Mouse (Mus musculus): ENCODE measurements at regions not wholly inside any gene's neighbourhood (a gene's known extent, or its start where the extent isn't known, plus 50 kb on each side); places are given as distances from the start of the nearest gene placed in this dataset.

GRCm38 (mm10) chr16:76120712-76121111, 98.6 kb upstream of the Samsn1 start:
- WGBS, result 94% methylated on average over 2 of the region's 2 CpGs

GRCm38 (mm10) chr16:76110383-76110782, 88.3 kb upstream of the Samsn1 start:
- WGBS, result 94% methylated on average over 3 of the region's 3 CpGs
- no peaks in the 10 kb centered on the region for H3K4me1 ChIP-seq
- H3K4me2 ChIP-seq, result no peak overlapping the region
- no peak for ATAC-seq (ENCODE audit: low FRiP score)
- no peaks in the 10 kb centered on the region for H3K27me3 ChIP-seq (replicated peaks)
- no peaks in the 10 kb centered on the region for H3K9me3 ChIP-seq (replicated peaks)
- H3K36me3 ChIP-seq, result no peaks in the 10 kb centered on the region
- no peak overlapping the region for H3K9ac ChIP-seq (replicated peaks)
- no peak overlapping the region for H3K27ac ChIP-seq (replicated peaks)
- H3K4me3 ChIP-seq (replicated peaks), result no peak overlapping the region

More at GRCm38 (mm10) chr16:76120712-76121111, 98.6 kb upstream of the Samsn1 start:
- Histone ChIP-seq H3K9me3 (replicated peaks) (no peaks in the 10 kb centered on the region), H3K4me1 (0 out of 2 replicates have a peak, but pooled peaks cover 5% of the 10 kb centered on the region), H3K27ac (replicated peaks) (no peak overlapping the region), H3K4me2 (no peak overlapping the region), H3K27me3 (replicated peaks) (no peaks in the 10 kb centered on the region), H3K4me3 (replicated peaks) (no peak overlapping the region), H3K36me3 (no peaks in the 10 kb centered on the region), H3K9ac (replicated peaks) (no peak overlapping the region)
- ATAC-seq (ENCODE audit: low FRiP score), result no peak

DNA sequence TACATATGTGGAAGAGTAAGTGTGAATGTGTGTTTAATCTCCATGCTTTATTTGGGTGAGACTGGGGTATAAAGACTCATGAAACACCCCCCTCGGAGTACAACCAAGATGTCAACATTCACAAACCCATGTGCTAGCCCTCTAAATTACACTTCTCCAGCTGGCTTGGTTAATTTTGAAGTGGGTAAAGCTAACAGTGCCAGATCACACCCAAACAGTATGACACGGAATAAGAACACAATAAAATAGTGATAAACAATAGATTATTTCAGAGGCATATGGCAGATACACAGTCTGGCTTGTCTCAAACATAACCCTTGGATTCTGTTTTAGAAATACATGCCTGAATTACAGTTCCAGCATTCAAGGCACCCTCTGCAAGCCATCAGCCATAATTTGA, 86.4 kb upstream of the Samsn1 start:
- H3K9ac ChIP-seq (replicated peaks), result no peak overlapping the region
- no peak overlapping the region for H3K4me3 ChIP-seq (replicated peaks)
- H3K27me3 ChIP-seq (replicated peaks), result no peaks in the 10 kb centered on the region
- WGBS, result 76% methylated on average over 2 of the region's 2 CpGs
- H3K27ac ChIP-seq (replicated peaks), result no peak overlapping the region
- H3K36me3 ChIP-seq, result no peaks in the 10 kb centered on the region
- H3K4me1 ChIP-seq, result no peaks in the 10 kb centered on the region
- ATAC-seq (ENCODE audit: low FRiP score), result no peak
- no peaks in the 10 kb centered on the region for H3K9me3 ChIP-seq (replicated peaks)
- H3K4me2 ChIP-seq, result no peak overlapping the region

DNA sequence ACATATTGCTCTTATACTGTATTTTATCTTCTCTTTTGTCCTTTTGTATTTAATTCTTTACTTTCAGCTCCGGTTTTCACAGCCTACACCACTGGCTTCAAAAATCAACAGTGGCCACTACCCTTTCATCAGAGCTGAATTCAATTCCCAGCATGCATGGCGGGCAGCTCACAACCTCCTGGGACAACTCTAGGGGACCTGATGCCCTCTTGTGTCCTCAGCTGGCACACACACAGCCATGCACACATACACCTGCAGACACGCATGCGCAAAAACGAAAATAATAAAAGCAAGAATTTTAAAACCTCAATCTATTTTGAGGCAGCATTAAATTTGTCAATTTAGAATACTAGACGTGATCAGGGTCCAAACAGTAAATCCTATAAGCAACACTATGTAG, 82.6 kb upstream of the Samsn1 start:
- Histone ChIP-seq H3K4me1 (no peaks in the 10 kb centered on the region), H3K9me3 (replicated peaks) (no peaks in the 10 kb centered on the region), H3K27me3 (replicated peaks) (no peaks in the 10 kb centered on the region), H3K4me3 (replicated peaks) (no peak overlapping the region), H3K9ac (replicated peaks) (no peak overlapping the region), H3K27ac (replicated peaks) (no peak overlapping the region), H3K36me3 (no peaks in the 10 kb centered on the region), H3K4me2 (no peak overlapping the region)
- WGBS, result 94% methylated on average over 6 of the region's 6 CpGs
- ATAC-seq (ENCODE audit: low FRiP score), result no peak

GRCm38 (mm10) chr16:76101773-76102172, 79.7 kb upstream of the Samsn1 start:
- no peaks in the 10 kb centered on the region for H3K9me3 ChIP-seq (replicated peaks)
- H3K4me3 ChIP-seq (replicated peaks), result no peak overlapping the region
- no peak for ATAC-seq (ENCODE audit: low FRiP score)
- H3K36me3 ChIP-seq, result no peaks in the 10 kb centered on the region
- H3K4me1 ChIP-seq, result no peaks in the 10 kb centered on the region
- WGBS, result 85% methylated on average over 3 of the region's 3 CpGs
- no peak overlapping the region for H3K9ac ChIP-seq (replicated peaks)
- no peak overlapping the region for H3K4me2 ChIP-seq
- no peaks in the 10 kb centered on the region for H3K27me3 ChIP-seq (replicated peaks)
- H3K27ac ChIP-seq (replicated peaks), result no peak overlapping the region

- Histone ChIP-seq H3K4me3 (replicated peaks) (no peak overlapping the region), H3K36me3 (no peaks in the 10 kb centered on the region), H3K27me3 (replicated peaks) (no peaks in the 10 kb centered on the region), H3K9me3 (replicated peaks) (no peaks in the 10 kb centered on the region), H3K9ac (replicated peaks) (no peak overlapping the region), H3K4me2 (no peak overlapping the region), H3K4me1 (no peaks in the 10 kb centered on the region), H3K27ac (replicated peaks) (no peak overlapping the region)
- ATAC-seq (ENCODE audit: low FRiP score), result no peak
- WGBS, result 78% methylated on average over 9 of the region's 9 CpGs
Measured at GRCm38 (mm10) chr16:76097808-76098207, 75.7 kb upstream of the Samsn1 start.

DNA sequence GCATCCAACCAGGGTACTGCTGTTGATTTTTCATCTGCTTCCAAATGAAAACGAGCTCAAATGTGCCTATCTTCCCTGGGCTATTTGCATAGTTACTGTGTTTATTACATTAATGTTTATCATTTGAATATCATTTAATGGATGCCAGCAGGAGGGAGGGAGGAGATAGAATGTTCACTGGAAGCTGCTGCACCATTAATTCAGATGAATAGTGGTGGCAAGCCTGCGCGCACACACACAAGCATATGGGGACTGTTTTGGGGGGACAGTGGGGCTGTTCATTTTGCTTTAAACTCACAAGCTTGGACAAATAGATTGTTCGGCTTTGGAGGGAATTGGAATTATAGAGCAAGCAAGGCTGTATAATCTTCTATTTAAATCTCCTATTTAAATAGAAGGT, 74.3 kb upstream of the Samsn1 start:
- Histone ChIP-seq H3K9me3 (replicated peaks) (no peaks in the 10 kb centered on the region), H3K4me1 (no peaks in the 10 kb centered on the region), H3K9ac (replicated peaks) (no peak overlapping the region), H3K27ac (replicated peaks) (no peak overlapping the region), H3K36me3 (no peaks in the 10 kb centered on the region), H3K4me3 (replicated peaks) (no peak overlapping the region), H3K4me2 (no peak overlapping the region), H3K27me3 (replicated peaks) (no peaks in the 10 kb centered on the region)
- peak; percentile 50; the same call in 1 of the 2 replicates for ATAC-seq (ENCODE audit: low FRiP score)
- 40% methylated on average over 4 of the region's 4 CpGs for WGBS

DNA sequence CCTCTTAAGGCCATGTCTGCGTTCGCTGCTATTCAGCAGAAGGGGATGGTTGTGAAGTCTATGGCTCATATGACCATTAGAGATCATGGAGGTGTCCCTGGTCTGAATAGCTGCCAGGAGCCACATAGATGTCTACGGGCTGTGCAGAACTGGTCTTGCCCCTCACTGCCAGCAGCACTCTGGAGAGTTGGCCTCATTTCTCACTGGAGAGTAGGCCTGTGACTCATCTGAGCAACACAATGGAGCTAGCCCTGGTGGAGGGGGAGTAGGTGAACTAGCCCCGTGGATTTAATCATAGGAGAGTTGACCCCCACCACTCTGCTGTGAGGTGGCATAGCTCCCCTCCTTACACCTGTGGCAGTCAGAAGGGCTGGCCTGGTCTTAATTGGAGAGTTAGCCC, 63.3 kb upstream of the Samsn1 start:
- Histone ChIP-seq H3K9me3 (replicated peaks) (no peaks in the 10 kb centered on the region), H3K4me1 (no peaks in the 10 kb centered on the region), H3K36me3 (no peaks in the 10 kb centered on the region), H3K27ac (replicated peaks) (no peak overlapping the region), H3K9ac (replicated peaks) (no peak overlapping the region), H3K4me2 (no peak overlapping the region), H3K4me3 (replicated peaks) (no peak overlapping the region), H3K27me3 (replicated peaks) (no peaks in the 10 kb centered on the region)
- no peak for ATAC-seq (ENCODE audit: low FRiP score)
- 91% methylated on average over 4 of the region's 4 CpGs for WGBS

GRCm38 (mm10) chr16:76082465-76082864, 60.4 kb upstream of the Samsn1 start:
- 85% methylated on average over 4 of the region's 4 CpGs for WGBS
- Histone ChIP-seq H3K36me3 (no peaks in the 10 kb centered on the region), H3K4me1 (no peaks in the 10 kb centered on the region), H3K4me2 (no peak overlapping the region), H3K4me3 (replicated peaks) (no peak overlapping the region), H3K27me3 (replicated peaks) (no peaks in the 10 kb centered on the region), H3K27ac (replicated peaks) (no peak overlapping the region), H3K9ac (replicated peaks) (no peak overlapping the region), H3K9me3 (replicated peaks) (no peaks in the 10 kb centered on the region)
- no peak for ATAC-seq (ENCODE audit: low FRiP score)

DNA sequence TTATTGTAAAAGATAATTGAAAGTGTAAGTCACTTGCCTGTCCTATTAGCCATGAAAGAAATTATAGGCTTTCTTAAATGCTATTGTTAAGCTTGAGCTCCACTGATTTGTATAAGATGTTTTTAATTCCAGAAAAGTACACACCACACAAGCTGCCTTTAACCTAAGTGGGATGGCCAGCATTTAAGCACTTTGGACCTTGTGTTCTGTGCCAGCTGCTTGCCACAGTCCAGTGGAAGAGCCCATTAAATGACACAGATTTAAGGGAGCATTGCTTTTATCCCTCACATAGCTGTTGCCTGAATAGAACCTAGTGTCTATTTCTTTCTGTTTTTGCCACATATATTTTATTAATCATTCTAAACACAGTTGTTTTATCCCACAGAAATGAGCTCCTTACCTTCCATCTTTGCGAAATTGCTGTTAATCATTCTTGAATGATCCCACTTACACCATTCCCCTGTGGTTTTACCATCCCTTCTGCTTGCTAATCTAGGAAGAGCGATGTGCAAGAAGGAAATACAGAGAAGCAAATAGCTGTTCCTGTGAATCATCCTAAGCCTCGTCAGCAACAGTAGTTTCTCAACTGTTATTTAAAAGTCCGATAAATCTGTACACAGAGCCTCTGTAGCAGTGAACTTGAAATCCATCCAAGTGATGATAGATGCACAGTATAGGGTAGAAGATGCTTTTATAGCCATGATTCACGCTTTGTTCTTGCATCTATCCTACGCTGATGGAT, 57.9 kb upstream of the Samsn1 start:
- no peaks in the 10 kb centered on the region for H3K9me3 ChIP-seq (replicated peaks)
- H3K27ac ChIP-seq (replicated peaks), result no peak overlapping the region
- no peaks in the 10 kb centered on the region for H3K27me3 ChIP-seq (replicated peaks)
- H3K9ac ChIP-seq (replicated peaks), result no peak overlapping the region
- no peak for ATAC-seq (ENCODE audit: low FRiP score)
- H3K4me3 ChIP-seq (replicated peaks), result no peak overlapping the region
- 79% methylated on average over 6 of the region's 6 CpGs for WGBS
- no peaks in the 10 kb centered on the region for H3K4me1 ChIP-seq
- H3K36me3 ChIP-seq, result no peaks in the 10 kb centered on the region
- no peak overlapping the region for H3K4me2 ChIP-seq

DNA sequence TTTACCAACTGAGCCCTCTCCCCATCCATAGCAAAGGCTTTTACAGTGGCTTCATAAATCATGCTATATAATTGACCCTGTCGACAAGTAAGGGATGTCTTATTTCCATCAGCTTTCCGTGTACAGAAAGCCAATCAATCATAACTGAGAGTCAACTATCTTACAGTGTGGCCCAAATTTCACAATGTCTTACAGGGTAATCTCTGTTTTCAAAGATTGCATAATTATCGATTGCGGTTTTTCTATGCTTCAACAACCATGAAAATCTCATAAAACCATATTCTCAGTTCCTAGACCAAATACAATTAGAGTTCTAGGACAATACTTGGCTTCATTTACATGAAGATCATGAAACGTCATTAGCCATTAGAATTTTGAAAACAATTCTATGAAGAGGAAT, 56.1 kb upstream of the Samsn1 start:
- no peak for ATAC-seq (ENCODE audit: low FRiP score)
- Histone ChIP-seq H3K4me1 (no peaks in the 10 kb centered on the region), H3K9me3 (replicated peaks) (no peaks in the 10 kb centered on the region), H3K27ac (replicated peaks) (no peak overlapping the region), H3K36me3 (no peaks in the 10 kb centered on the region), H3K9ac (replicated peaks) (no peak overlapping the region), H3K4me2 (no peak overlapping the region), H3K4me3 (replicated peaks) (no peak overlapping the region), H3K27me3 (replicated peaks) (no peaks in the 10 kb centered on the region)
- 85% methylated on average over 5 of the region's 5 CpGs for WGBS

DNA sequence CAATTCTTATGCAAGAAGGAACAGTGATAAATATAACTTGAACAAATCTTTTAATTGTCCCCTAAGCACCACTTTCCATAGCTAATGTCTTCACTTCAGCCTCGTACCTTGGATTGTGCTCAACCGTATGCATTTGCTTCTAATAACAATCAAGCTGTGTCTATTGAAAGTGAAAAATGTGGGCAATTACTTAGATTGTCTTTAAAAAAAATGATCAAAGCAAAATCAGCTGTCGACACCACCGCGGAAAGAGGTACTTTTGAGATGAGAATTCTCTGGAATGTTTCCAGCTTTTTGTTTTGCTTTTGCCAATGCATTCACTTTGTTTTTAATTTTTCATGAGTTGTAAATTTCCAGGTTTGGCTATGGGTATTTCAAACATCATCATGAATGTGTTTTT, 54.1 kb upstream of the Samsn1 start:
- H3K36me3 ChIP-seq, result no peaks in the 10 kb centered on the region
- no peak overlapping the region for H3K9ac ChIP-seq (replicated peaks)
- H3K4me2 ChIP-seq, result no peak overlapping the region
- ATAC-seq (ENCODE audit: low FRiP score), result no peak
- H3K27me3 ChIP-seq (replicated peaks), result no peaks in the 10 kb centered on the region
- 64% methylated on average over 5 of the region's 5 CpGs for WGBS
- H3K4me1 ChIP-seq, result no peaks in the 10 kb centered on the region
- H3K27ac ChIP-seq (replicated peaks), result no peak overlapping the region
- no peaks in the 10 kb centered on the region for H3K9me3 ChIP-seq (replicated peaks)
- no peak overlapping the region for H3K4me3 ChIP-seq (replicated peaks)
